Mouse (Mus musculus): ENCODE measurements around the gene Lrrc73.

DNA sequence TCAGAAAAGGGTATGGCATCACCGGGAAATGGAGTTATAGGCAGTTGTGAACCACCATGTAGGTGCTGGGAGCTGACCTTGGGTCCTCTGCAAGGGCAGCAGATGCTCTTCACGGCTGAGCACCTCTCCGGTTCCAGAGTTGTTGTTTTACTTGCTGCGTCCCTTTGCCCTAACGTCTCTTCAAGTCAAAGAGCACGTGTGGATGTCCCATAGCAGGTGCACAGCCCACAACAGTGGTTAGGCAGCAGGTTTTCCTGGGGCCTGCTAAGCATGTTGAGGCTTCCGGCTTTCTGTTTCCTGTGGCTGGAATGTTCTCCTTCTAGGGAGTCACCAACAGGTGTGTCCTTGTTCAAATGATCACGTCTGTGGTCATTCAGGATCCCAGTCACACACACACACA is 30.6 kb downstream of the Lrrc73 start:
- TF ChIP-seq GATA1 (IDR thresholded peaks at IDR 0.05; ENCODE audit: borderline replicate concordance, low read length) (no peak), FLI1 (IDR thresholded peaks at IDR 0.05; ENCODE audit: low read length) (no peak)
